Mouse (Mus musculus): ENCODE data around the gene Fam174b.

The Fam174b gene

GRCm38 (mm10) chr7:73749983-73750382 is 9.9 kb downstream of the Fam174b start:
- no peak for DNase-seq (ENCODE audit: low read depth)

- DNase-seq (ENCODE audit: low read depth), result no peak
Observed at GRCm38 (mm10) chr7:73753598-73753997, 13.5 kb downstream of the Fam174b start.

- DNase-seq (ENCODE audit: low read depth), result no peak
Observed at GRCm38 (mm10) chr7:73755377-73756110, 15.4 kb downstream of the Fam174b start.

GRCm38 (mm10) chr7:73761691-73762189 is 21.6 kb downstream of the Fam174b start:
- DNase-seq (ENCODE audit: low read depth), result no peak

- DNase-seq (ENCODE audit: low read depth), result no peak
Observed at GRCm38 (mm10) chr7:73764679-73765078, 24.6 kb downstream of the Fam174b start.

- no peak for DNase-seq (ENCODE audit: low read depth)
Observed at GRCm38 (mm10) chr7:73765186-73765903, 25.2 kb downstream of the Fam174b start.

GRCm38 (mm10) chr7:73769224-73769623 is 29.1 kb downstream of the Fam174b start:
- DNase-seq (ENCODE audit: low read depth), result no peak

- no peak for DNase-seq (ENCODE audit: low read depth)
Observed at GRCm38 (mm10) chr7:73771384-73772274, 31.5 kb downstream of the Fam174b start.

GRCm38 (mm10) chr7:73772275-73772765 is 32.2 kb downstream of the Fam174b start:
- DNase-seq (ENCODE audit: low read depth), result no peak

- no peak for DNase-seq (ENCODE audit: low read depth)
Observed at GRCm38 (mm10) chr7:73774781-73775180, 34.7 kb downstream of the Fam174b start.

- DNase-seq (ENCODE audit: low read depth), result no peak
Observed at GRCm38 (mm10) chr7:73777777-73778176, 37.7 kb downstream of the Fam174b start.

GRCm38 (mm10) chr7:73784736-73785428 is 44.8 kb downstream of the Fam174b start:
- no peak for DNase-seq (ENCODE audit: low read depth)

GRCm38 (mm10) chr7:73785815-73786214 is 45.7 kb downstream of the Fam174b start:
- no peak for DNase-seq (ENCODE audit: low read depth)

GRCm38 (mm10) chr7:73787513-73787912 is 47.4 kb downstream of the Fam174b start:
- no peak for DNase-seq (ENCODE audit: low read depth)

- DNase-seq (ENCODE audit: low read depth), result no peak
Observed at GRCm38 (mm10) chr7:73791096-73791495, 51.0 kb downstream of the Fam174b start.

- DNase-seq (ENCODE audit: low read depth), result no peak
Observed at GRCm38 (mm10) chr7:73792155-73792554, 52.1 kb downstream of the Fam174b start.

- DNase-seq (ENCODE audit: low read depth), result no peak
Observed at GRCm38 (mm10) chr7:73792641-73793040, 52.5 kb downstream of the Fam174b start.

GRCm38 (mm10) chr7:73809261-73809660 is 69.2 kb downstream of the Fam174b start:
- no peak for DNase-seq (ENCODE audit: low read depth)

GRCm38 (mm10) chr7:73811439-73811838 is 71.3 kb downstream of the Fam174b start:
- DNase-seq (ENCODE audit: low read depth), result no peak

GRCm38 (mm10) chr7:73812176-73812575 is 72.1 kb downstream of the Fam174b start:
- DNase-seq (ENCODE audit: low read depth), result no peak

- DNase-seq (ENCODE audit: low read depth), result no peak
Observed at GRCm38 (mm10) chr7:73813887-73814286, 73.8 kb downstream of the Fam174b start.
